Mouse (Mus musculus) frontal cortex, postnatal 14 days (tissue): Measurements from ENCODE around the gene Spsb4.

Source experiments
- DNase-seq, 2 experiments: peaks; one replicate each; pipeline ENCODE4 v3.0.0; 2022; ENCODE audit warnings: low spot score in 2 of 2

Gene Spsb4

DNA sequence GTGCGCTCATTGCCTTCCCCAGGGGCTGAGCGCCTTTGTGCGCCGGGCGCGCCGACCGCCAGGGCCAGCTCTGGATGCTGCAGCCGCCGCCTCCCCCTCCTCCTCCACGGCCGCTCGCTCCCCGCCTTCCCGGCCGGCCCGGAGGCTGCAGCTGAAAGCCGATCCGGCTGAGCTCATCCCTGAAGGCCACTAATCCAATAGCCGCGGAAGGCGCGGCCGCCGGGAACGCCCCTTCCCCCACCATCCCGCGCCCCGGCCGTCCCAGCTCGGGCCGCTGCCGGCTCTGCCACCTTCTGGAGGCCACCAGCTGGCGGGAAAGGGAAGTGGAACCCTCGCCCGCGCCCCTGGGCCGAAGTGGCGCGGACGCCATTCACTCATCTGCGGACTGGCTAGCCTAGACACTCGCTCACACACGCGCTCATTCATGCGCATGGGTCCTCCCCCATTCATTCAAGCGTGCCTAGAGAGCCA lies at the start of gene Spsb4:
Gene Spsb4, minus strand, starts transcription at position 167 of the 471 bp plus-strand sequence.
- peak; percentile 67 to 69 for DNase-seq

DNA sequence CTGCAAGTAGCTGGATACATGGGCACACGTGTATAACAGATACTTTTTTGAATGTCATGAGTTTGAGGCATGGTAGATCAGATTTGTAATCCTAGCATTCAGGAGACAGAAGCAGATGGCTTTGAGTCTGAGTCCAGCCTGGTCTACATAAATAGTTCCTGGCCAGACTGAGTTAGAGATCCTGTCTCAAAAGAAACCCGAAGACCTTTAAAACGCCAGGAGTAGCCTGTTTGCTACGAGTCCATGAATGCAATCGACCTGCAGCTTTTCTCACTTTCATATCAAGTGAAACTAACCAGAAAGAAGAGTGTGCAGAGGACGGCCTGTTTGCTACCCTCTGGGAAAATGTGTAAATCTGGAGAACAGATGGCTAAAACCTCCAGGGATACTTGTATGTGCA lies 49.1 kb upstream of the Spsb4 start:
- DNase-seq = no peak

DNA sequence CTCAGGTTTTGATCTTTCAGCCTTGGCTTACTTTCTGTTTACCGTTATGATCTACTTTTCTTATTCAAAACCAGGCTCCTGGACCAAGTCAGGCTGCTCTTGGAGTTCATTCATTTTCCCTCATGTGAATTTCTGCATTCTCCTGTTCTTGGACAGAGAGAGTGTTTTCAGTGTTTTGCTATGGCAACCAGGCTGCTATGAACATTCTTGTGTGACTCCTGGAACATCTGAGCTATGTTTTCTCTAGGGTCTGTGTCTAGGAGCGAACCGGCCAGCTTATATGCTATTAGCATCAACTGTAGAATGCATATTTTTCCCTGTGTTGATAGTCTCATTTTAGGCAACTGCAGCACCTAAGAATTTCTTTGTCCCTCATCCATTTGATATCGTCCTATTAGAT lies 47.2 kb upstream of the Spsb4 start:
- no peak for DNase-seq

DNA sequence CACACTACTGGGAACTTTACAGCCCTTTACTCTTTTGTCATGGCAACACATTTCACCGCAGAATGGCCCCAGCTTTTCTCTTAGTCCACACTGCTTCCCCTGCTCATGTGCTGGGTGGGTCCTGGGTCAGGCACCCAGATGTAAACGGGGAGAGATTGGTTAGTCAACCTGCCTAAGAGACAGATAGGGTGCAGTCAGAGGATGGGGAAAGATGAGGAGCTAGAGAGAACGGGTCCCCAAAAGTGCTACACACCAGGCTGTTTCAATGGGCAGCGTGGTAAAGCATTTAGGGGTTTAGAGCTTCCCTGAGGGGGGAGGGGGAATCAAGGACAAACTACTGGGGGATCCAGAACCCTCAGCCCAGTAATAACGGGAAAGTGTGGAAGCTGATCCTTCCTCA lies 46.6 kb upstream of the Spsb4 start:
- no peak for DNase-seq

DNA sequence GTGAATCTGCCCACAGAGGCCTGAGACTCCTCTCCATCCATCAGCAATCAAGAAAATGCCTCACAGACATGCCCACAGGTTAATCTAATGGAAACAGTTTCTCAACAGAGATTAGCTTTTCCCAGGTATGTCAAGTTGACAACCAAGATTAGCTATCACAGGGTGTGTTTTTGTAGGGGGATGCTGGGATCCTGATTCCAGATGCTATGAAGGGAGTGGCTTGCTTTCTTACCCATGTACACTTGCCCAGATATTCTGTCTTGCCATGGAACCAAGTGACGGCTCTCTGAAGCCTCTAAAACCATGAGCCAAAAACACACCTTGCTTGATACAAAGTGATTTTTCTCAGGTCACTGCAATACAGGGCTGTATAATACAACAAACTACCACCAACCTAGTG lies 45.5 kb upstream of the Spsb4 start:
- no peak for DNase-seq

DNA sequence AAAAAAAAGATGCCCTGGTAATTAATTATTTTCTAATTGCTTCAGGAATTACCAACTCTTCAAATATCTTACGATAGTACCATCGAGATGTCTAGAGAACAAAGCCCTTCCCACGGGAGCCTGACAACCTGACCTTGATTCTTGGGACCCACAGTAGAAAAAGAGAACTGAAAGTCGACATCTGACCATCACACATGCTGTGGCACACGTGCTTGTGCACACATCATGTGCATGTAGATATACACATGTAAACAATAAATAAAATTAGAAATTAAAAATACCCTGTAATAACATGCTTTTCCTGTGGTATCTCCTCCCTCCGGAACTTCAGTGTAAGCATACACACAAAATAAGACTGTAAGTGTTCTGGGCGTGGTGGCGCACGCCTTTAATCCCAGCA lies 43.1 kb upstream of the Spsb4 start:
- DNase-seq = no peak

DNA sequence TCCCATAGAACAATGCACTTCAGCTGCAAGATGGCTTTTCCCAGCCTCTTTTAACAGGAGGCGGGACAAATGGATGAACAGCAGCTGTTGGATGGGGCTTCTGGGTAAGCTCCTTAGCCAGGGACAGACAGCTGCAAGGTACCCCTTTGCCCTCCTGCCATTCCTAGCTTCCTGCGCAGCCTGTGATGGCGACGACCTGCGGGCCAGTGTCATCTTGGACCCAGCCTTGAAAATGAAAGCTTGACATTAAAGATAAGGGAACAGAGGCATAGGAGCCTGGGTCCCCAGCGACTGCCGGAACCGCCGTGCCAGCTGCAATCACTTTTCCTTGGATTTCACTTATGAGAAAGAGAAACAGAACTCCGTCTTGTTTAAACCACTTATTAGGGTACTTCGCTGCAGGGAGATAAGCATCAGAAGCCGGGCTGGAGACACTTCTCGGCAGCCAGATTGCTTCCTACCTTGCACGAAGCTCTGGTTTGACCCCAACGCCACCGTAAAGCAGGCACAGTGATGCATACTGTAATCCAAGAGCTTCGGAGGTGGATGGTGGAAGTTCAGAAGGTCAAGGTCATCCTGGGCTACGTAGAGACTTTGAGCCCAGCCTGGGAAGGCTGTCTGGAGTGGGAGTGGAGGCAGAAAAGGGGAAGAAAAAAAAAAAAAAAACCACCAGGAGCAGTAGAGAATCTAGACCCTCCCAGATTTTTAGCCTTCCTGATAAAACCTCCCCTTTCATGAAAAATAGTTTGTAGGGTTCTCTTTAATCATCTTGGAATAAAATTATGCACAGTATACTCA lies 38.1 kb upstream of the Spsb4 start:
- no peak for DNase-seq

DNA sequence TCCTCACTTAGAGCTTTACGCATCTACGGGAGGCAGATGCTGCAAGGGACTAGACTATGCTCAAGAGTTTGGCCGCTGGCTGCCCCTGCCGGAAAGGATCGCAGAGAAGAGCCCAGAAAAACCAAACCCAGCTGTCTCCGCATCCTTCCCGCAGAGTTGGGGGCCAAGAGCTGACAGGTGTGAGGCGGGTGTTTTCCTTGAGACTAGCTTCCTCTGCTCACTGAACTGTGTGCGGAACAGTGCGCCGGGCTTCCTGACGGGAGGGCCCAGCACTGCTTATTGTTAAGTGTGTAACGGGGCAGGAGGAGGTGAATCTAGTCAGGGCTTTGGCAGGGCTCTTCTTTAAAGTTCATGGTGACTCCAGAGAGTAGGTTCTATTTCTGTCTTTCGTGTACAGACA lies 37.3 kb upstream of the Spsb4 start:
- DNase-seq = no peak

DNA sequence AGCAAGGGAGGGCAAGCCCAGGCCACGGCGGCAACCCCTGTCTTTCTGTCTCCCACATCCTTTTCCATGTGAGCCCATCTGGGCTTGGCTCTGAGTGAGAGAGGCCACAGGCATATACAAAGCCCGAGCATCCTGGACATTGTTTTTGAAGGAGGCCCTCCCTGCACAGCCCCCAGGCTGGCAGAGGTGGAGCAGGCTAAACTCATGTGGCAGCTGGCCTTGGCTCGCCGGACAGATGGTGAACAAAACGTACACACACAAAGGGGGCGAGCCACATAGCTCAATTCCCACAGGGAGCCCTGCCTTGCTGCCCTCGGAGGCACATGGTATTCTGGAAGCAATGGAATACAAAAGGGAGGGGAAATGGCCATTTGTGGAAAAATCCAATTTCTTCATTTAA lies 32.5 kb upstream of the Spsb4 start:
- no peak for DNase-seq

DNA sequence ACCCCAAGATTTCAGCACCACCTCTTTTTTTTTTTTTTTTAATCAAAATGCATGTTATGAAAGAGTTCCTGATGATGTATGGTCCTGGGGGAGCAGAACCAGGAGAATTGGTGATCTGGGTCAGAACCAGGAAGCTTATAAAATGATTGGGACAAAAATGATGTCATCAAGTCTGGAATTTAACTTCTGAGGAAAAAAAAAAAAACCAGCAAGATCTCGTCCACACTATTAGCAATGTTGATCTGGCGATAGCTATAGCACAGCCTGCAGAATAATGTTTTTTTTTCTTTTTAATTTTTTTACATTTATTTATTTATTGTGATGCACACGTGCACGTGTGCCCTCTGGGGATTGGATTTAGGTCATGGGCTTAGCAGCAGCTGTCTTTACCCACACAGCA lies 27.6 kb upstream of the Spsb4 start:
- no peak for DNase-seq

DNA sequence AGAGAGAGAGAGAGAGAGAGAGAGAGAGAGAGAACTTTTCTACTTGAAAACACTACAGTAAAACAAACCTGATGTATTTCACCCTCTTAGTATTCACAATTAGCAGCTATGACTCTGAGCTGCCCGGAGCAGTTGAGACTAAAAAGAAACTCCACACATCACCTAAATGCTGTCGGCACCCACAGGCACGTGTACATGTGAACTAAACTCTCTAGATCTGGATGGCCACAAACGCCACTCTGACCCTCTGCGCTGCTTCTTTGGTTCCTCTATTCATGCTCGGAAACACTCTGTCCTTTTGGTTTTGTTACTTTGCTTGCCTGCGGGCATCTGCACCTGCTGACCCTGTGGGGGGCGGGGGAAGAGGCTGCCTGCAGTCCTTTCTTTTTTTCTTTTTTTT lies 23.0 kb upstream of the Spsb4 start:
- DNase-seq = no peak

DNA sequence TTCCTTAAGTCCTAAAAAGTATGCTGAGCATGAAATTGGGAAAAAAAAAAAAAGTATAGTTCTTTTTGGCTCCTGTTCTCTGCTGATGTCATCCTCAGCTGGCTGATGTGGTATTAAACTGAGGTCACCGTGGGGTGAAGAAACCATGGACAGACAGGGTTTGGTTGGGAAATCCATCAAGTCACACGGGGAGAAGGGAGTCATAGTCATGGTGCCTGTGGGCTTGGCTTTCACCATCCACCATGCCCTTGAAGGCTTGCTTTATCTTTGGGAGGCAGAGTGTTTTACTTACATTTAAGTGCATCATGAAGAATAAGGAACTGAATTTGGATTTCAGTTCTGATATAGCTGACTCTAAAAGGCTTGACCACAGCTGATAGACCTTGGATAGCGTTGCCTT lies 19.4 kb upstream of the Spsb4 start:
- DNase-seq = no peak

DNA sequence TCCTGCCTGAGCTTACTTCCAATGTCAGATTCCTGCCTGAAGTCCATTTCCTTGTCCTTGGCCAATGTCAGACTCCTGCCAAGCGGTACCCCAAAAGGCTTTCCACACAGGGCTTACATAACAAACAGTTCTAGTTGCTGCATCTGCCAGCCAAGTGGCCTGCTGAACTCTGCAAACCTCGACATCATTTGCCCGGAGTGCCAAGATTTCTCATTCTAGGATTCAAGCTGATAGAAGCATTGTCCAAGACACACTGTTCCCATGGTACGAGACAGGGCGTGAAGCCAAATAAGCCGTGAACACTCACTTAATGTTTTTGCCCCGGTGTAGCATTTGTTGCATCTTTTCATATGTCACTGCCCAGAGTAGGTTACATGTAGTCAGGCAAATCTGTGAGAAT lies 18.0 kb upstream of the Spsb4 start:
- no peak for DNase-seq

DNA sequence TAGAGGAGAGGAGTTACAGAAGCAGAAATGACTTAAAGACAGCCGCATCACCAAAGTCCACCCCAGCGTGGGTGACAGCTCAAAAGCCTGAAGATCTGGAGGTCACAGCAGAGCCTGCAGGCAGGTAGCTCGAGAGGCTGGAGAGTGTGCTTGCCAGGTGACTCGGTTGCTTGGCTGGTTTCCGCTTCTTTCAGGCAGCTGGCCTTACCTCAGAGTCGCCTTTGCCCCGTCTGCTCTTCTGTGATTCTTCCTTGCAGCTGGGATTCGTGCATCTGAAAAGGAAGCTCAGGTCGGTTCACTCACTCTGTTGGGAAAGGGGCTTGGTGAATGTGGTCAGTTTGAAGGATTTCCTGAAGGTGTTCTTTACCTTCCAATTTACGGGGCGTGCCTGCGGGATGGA lies 8.7 kb upstream of the Spsb4 start:
- no peak for DNase-seq

DNA sequence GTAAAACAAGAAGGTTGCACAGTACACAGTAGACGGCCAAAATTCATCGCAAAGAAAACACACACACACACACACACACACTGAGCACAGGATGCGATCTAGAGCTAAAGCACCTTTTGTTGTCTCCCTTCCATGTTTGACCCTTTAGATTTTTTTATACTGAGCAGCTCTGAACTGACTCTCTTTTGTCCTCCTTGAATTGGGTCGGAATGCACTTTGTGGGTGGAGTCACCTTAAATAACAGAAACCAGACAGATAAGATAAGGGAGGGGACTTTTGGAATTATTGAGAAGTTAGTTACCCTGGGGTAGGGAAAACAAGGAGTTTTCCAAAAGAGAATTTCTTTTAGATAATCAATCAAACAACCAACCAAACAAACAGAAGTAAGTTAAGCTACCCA lies 7.4 kb upstream of the Spsb4 start:
- no peak for DNase-seq

DNA sequence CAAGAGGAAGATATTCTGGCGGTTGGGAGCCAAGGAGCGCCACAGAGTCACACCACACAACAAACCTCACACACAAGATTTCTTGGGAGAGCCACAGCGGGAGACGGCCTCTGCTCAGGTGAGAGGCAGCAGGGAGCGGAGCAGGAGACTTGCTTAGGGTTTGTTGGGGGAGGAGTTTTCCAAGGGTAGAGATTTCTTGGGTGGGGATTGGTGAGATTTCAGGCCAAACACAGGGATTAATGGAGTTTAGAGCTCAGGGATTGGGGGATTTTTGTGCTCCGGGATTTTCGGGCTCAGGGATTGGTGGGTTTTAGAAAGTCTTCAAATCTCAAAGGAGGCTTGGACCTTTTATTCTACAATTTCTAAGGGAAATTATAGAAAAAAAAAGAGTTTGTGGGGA lies 5.8 kb upstream of the Spsb4 start:
- no peak for DNase-seq

DNA sequence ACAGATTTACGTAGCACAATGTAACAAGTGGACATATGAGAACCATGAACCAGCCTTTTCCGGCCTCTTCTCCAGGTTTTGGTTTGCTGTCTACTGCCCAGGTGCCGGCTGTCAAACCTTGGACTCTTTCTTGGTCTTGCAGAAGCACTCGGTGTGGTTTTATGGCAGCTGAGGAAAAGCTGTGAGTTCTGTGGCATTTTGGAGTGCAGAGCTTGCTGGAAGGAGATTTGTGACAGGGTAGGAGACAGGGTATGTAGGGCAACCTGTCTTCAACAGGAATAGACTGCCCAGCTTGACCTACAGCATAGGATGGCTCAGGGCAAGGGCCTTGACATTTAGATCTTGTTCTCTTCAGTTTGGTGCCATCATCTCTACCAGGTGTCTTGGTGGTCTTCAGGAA lies 4.3 kb upstream of the Spsb4 start:
- DNase-seq = no peak

DNA sequence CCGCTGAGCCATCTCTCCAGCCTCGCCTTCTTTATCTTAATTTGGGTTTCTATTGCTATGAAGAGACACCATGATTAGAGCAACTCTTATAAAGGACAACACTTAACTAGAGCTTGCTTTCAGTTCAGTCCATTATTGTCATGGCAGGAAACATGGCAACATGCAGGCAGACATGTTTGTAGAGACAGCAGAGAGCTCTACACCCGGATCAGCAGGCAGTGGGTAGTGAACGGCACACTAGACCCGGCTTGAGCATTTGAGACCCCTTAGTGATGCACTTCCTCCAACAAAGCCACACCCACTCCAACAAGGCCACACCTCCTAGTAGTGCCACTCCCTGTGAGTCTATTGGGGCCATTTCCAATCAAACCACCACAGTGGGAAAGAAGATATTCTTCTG lies 3.7 kb upstream of the Spsb4 start:
- no peak for DNase-seq

DNA sequence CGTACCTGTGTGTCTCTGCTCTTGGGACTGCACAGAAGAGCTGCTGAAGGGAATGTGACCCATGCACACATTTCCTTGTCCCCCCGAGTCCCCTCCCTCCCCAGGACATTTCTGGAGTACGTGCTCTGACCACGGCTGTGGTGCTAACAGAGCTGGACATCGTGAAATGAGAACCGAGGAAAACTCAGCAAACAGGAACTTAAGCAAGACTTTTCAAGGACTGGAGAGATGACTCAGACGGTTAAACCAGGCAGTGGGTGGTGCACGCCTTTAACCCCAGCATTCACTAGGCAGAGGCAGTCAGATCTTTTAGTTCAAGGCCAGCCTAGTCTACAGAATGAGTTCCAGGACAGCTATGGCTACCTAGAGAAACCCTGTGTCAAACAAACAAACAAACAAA lies 1.5 kb upstream of the Spsb4 start:
- DNase-seq = no peak

DNA sequence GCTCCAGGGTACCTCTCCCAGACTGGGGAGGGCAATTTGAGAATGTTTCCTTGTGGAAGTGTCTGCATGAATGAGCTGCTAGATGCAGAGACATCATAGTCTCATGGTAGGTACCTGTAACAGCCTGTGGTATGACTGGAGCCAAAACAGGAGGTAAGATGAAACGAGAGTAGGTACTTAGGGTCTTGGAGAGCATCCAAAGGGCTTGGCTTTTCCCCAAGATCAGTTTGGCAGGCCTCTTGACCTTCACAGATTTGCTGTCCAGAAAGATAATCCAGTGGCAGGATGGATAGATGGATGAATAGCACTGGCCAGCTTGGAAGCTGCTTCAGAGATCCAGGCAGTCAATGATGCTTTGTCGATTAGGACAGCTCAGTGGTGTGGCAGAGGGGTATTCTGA lies 1.0 kb upstream of the Spsb4 start:
- no peak for DNase-seq

DNA sequence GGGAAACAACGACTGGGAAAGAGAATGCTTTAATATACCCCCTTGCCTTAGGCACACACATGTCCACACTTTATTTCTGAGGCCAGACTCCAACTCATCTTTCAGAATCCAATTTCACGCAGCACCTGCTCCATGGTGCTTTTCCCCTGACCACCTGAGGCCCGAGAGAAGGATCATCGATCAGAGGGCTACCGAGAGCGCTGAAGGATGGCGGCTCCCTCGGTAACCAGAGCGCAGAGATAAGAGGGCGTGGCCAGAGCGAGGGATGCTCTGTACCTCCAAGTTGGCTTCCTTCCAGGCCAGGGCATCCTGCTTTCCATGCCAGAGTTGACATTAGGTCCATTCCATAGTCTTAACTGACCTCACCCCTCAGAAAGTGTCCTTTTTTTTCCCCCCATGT lies 588 bp upstream of the Spsb4 start:
- DNase-seq = no peak

DNA sequence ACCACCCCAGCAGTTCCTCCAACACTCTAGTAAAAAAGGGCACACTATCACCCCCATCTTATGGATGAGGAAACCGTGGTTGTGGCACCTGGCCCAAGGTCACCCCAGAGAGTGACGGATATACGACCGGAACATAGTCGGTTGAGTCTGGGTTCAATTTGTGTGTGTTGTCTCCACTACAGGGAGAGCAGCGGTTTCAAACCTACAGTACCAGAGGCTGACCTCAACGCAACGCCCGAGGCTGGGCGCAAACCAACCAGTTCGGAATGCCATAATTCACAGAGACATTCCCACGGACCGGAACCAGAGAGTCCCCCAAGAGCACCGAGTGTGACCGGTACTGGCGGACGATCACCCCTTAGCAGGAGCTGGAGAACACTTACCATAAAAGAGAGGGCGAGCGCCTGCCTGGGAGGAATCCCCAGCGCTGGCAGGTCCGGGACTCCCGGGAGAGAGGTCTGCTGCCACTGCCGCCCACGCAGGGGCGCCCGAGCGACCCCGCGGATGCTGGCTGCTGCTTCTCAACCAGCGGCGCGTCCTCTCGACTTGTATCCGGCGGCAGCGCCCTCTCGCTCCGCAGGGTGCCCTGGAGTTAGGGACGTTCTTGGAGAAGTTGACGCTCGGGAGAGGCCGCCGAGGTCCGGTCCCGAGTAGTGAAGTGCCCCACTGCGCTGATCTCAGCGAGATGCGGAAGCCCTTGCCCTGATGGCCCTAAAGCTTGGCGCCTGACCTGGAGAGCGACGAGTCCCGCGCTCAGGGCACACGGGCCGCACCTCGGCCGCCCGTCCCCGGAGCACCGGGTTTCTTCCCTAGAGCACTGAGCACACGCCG lies 617 bp downstream of the Spsb4 start:
- DNase-seq = peak; percentile 57 to 67

DNA sequence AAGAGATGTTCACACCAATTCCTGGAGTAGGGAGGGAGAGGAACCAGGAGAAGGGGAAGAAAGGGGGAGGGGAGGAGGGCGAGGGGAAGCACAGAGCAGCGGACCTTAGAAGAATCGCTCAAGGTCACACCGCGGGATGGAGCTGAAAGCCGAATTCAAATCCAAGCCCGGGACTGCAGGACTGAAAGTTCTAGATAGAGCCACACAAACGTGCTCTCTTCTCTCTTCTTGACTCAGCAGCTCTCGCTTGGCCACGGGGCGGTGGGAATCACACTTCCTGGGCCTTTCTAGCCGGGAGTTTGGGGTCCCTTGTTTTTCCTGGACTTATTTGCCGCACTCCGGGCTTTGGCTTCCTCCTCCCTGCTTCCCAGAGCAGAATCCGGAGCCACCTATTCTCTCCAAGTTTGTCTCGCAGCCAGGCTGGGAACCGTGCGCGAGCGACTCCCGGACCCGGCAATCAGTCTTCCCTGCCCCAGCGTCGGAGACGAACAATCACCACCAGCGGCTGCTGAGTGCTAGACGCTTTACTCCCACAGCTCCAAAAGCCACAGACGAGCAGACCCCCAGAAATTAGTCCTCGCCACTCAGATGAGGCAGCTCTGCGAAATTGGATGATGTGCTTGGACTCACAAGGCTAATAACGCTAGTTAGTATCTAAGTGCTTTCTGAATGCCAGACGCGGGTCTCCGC lies 1.4 kb downstream of the Spsb4 start:
- DNase-seq = no peak
